Mouse (Mus musculus) ovary, adult 10 weeks (tissue): ENCODE measurements around the gene Dnajb2. TPM values are rescaled to one million over a fixed set of nuclear protein-coding genes. Genes with fewer than 3 reads are reported as not detected.

Source experiments
- polyA plus RNA-seq: library from polyadenylated mRNA; stranded (reverse); fragments of 350-450 nt; fragmentation: Illumina TruSeq; extraction: RNeasy Lipid Tissue Mini Kit (QIAGEN cat#74804); gene quantifications from one replicate; pipeline ENCODE4 v1.2.3, GENCODE M21; 2014

Dnajb2 gene
- polyA plus RNA-seq = 17.7 TPM

GRCm38 (mm10) chr1:75236117-75237050 is at the start of gene Dnajb2:
Gene Dnajb2, plus strand, starts transcription at chr1:75236406.

GRCm38 (mm10) chr1:75191622-75192402 is 44.4 kb upstream of the Dnajb2 start, which contains the start of the genes Ankzf1 and Atg9a:
Gene Ankzf1, plus strand, starts transcription at chr1:75192151.
Gene Atg9a, minus strand, starts transcription at chr1:75192196.

GRCm38 (mm10) chr1:75210136-75211087 is 25.8 kb upstream of the Dnajb2 start, which contains the start of the genes Glb1l and Stk16:
Gene Glb1l, minus strand, starts transcription at chr1:75210813.
Gene Stk16, plus strand, starts transcription at chr1:75210838.

GRCm38 (mm10) chr1:75219531-75219930 is 16.7 kb upstream of the Dnajb2 start, which contains the start of gene Tuba4a:
Gene Tuba4a, minus strand, starts transcription at chr1:75219865.

GRCm38 (mm10) chr1:75231664-75232152 is 4.5 kb upstream of the Dnajb2 start, which contains the start of gene A630095N17Rik:
Gene A630095N17Rik, minus strand, starts transcription at chr1:75232102.

GRCm38 (mm10) chr1:75264091-75264880 is 28.1 kb downstream of the Dnajb2 start, which contains the start of gene Ptprn:
Gene Ptprn, minus strand, starts transcription at chr1:75264502.

GRCm38 (mm10) chr1:75278228-75278627 is 42.0 kb downstream of the Dnajb2 start, which contains the start of gene Resp18:
Gene Resp18, minus strand, starts transcription at chr1:75278415.

Other genes with a start within 250 kb of the Dnajb2 start
- gene Nhej1, start 111.2 kb upstream of the Dnajb2 start, polyA plus RNA-seq = 0.63 TPM
- 1.2 TPM for gene Slc23a3, start 102.5 kb upstream of the Dnajb2 start, polyA plus RNA-seq
- gene Cnppd1, start 93.7 kb upstream of the Dnajb2 start, polyA plus RNA-seq = 9.8 TPM
- gene Retreg2, start 93.6 kb upstream of the Dnajb2 start, polyA plus RNA-seq = 6.4 TPM
- 0.40 TPM for gene Zfand2b, start 67.8 kb upstream of the Dnajb2 start, polyA plus RNA-seq
- gene Abcb6, start 56.0 kb upstream of the Dnajb2 start, polyA plus RNA-seq = 3.2 TPM
- gene Ankzf1, start 44.3 kb upstream of the Dnajb2 start, polyA plus RNA-seq = 8.6 TPM
- 5.4 TPM for gene Atg9a, start 44.2 kb upstream of the Dnajb2 start, polyA plus RNA-seq
- gene Glb1l, start 25.6 kb upstream of the Dnajb2 start, polyA plus RNA-seq = 14.5 TPM
- 8.5 TPM for gene Stk16, start 25.6 kb upstream of the Dnajb2 start, polyA plus RNA-seq
- gene Tuba4a, start 16.5 kb upstream of the Dnajb2 start, polyA plus RNA-seq = 0.74 TPM
- not detected for gene A630095N17Rik, start 4.3 kb upstream of the Dnajb2 start, polyA plus RNA-seq
- not detected for gene Ptprn, start 28.1 kb downstream of the Dnajb2 start, polyA plus RNA-seq
- gene Resp18, start 42.0 kb downstream of the Dnajb2 start, polyA plus RNA-seq = not detected
- gene Dnpep, start 81.6 kb downstream of the Dnajb2 start, polyA plus RNA-seq = 3.9 TPM
- 2.7 TPM for gene Des, start 123.9 kb downstream of the Dnajb2 start, polyA plus RNA-seq
- 3.6 TPM for gene Speg, start 138.9 kb downstream of the Dnajb2 start, polyA plus RNA-seq
- gene Gmppa, start 199.5 kb downstream of the Dnajb2 start, polyA plus RNA-seq = 5.9 TPM
- not detected for gene Asic4, start 214.0 kb downstream of the Dnajb2 start, polyA plus RNA-seq
- gene Chpf, start 242.9 kb downstream of the Dnajb2 start, polyA plus RNA-seq = 0.77 TPM
- not detected for gene Tmem198, start 243.1 kb downstream of the Dnajb2 start, polyA plus RNA-seq